Mouse (Mus musculus) liver, embryonic 14.5 days (tissue): Measurements from ENCODE around the gene Gm20820. TPM values are rescaled to one million over a fixed set of nuclear protein-coding genes. Genes with fewer than 3 reads are reported as not detected.
"Not testable (repeated sequence)": the region's sequence is repeated elsewhere in the genome, so short reads cannot be mapped to it uniquely, and the experiment has no call there.

ENCODE experiments used
- ATAC-seq: fragments of 200-750 bp; cut with Nextera tagmentation; 2 replicates; pipeline ENCODE4 v1.8.0; 2017; ENCODE audit warnings: moderate number of reproducible peaks, mild to moderate bottlenecking, moderate library complexity; ENCODE audit not compliant: insufficient read depth
- DNase-seq, 3 experiments: peaks; one replicate each; pipeline ENCODE4 v3.0.0-alpha.2; 2012 to 2013; ENCODE audit warnings: low read depth in 3 of 3, low spot score in 3 of 3
- H3K27ac ChIP-seq: fragments of 300-500 bp; sonication (generic); 2 replicates; pipeline ENCODE4 v1.5.1; 2014; ENCODE audit warnings: moderate library complexity, mild to moderate bottlenecking, control low read depth, inconsistent platforms
- H3K27me3 ChIP-seq: fragments of 300-500 bp; sonication (generic); 2 replicates; pipeline ENCODE4 v1.6.1; 2014; ENCODE audit warnings: mild to moderate bottlenecking, low read length, moderate library complexity; ENCODE audit not compliant: control insufficient read depth, insufficient read depth
- H3K36me3 ChIP-seq: fragments of 300-500 bp; sonication (generic); replicated peaks from 2 replicates; pipeline ENCODE4 v1.6.1; 2014; ENCODE audit warnings: low read depth; ENCODE audit not compliant: control insufficient read depth, insufficient read depth
- H3K4me1 ChIP-seq, 2 experiments: fragments of 200-500 bp in 1 of 2; fragments of 300-500 bp in 1 of 2; sonication (generic) in 1 of 2; replicated peaks; 2 replicates each; pipeline ENCODE4 v1.6.1; 2012 to 2014; ENCODE audit warnings: antibody characterized with exemption in 1 of 2, inconsistent platforms in 1 of 2, low read length in 1 of 2; ENCODE audit not compliant: control insufficient read depth in 2 of 2, insufficient read depth in 2 of 2
- H3K4me2 ChIP-seq: fragments of 300-500 bp; sonication (generic); 2 replicates; pipeline ENCODE4 v1.6.1; 2014; ENCODE audit warnings: low read depth, mild to moderate bottlenecking, control low read depth, moderate library complexity
- H3K4me3 ChIP-seq, 2 experiments: fragments of 200-500 bp in 1 of 2; fragments of 300-500 bp in 1 of 2; sonication (generic) in 1 of 2; 2 replicates each; pipeline ENCODE4 v1.5.1; 2012 to 2014; ENCODE audit warnings: low read depth in 2 of 2, low read length in 2 of 2, mild to moderate bottlenecking in 2 of 2, control low read depth in 1 of 2, inconsistent platforms in 1 of 2, moderate library complexity in 1 of 2; ENCODE audit not compliant: insufficient read depth in 1 of 2
- H3K9ac ChIP-seq: fragments of 300-500 bp; sonication (generic); replicated peaks from 2 replicates; pipeline ENCODE4 v1.6.1; 2014; ENCODE audit warnings: mild to moderate bottlenecking, control low read depth, moderate library complexity
- H3K9me3 ChIP-seq: fragments of 300-500 bp; sonication (generic); 2 replicates; pipeline ENCODE4 v1.6.1; 2016; ENCODE audit warnings: low read length, mixed read lengths; ENCODE audit not compliant: control insufficient read depth
- WGBS: fragments of 180-500 bp; shearing (Covaris S2); extraction: QIAGEN DNeasy Blood & Tissue Kit; methylation state at CpG from one replicate; pipeline ENCODE4 v1.1.7; 2014; ENCODE audit not compliant: insufficient replicate concordance; 5-methylcytosine and 5-hydroxymethylcytosine counted together
- polyA plus RNA-seq, 2 experiments: library from polyadenylated mRNA; depleted of rRNA in 1 of 2; stranded (reverse) in 1 of 2; unstranded in 1 of 2; fragments of >200 nt; fragmentation: Nextera tagmentation in 1 of 2; extraction: Ambion mirVana in 1 of 2; gene quantifications; 2 replicates each; pipeline versions ENCODE4 v1.2.1 to v1.2.3; 2012 to 2014

Gm20820 gene
- polyA plus RNA-seq (2012; rRNA removed) = not detected in 2 replicates
- not detected in 2 replicates for polyA plus RNA-seq (2014; fragmentation: Nextera tagmentation; extraction: Ambion mirVana)

GRCm38 (mm10) chrY:86061472-86061871 is at the start of gene Gm20820:
Gene Gm20820, plus strand, starts transcription at chrY:86061772.
- H3K36me3 ChIP-seq, H3K4me1 ChIP-seq, H3K27ac ChIP-seq, H3K4me2 ChIP-seq, ATAC-seq, H3K9me3 ChIP-seq, H3K9ac ChIP-seq, H3K27me3 ChIP-seq, H3K4me3 ChIP-seq, DNase-seq: not testable (repeated sequence)
- WGBS = no CpG with 5 or more reads among the region's 6 CpGs
